Mouse (Mus musculus): ENCODE measurements at regions not wholly inside any gene's neighbourhood (a gene's known extent, or its start where the extent isn't known, plus 50 kb on each side); places are given as distances from the start of the nearest gene placed in this dataset.

DNA sequence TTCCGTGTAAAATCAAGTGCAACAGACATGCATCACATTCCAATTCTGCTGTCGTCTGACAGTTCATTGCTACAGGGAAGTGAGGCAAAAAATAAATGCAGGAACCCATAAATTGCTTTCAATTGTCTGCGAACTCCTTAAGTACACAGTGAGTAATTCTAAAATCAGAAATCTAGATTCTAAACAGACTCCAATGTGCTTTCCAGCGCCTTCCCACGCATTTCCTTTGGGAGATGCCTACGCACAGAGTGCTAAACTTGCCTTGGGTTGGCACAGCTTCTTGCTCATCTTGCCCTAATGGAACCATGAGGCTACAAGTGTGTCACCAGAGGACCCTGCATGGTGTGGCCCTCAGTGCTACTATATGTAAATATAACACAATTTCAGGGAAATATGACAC lies 212.6 kb downstream of the Samd5 start:
- DNase-seq (ENCODE audit: low spot score): no peak

GRCm38 (mm10) chr10:9459145-9459544 lies 215.9 kb downstream of the Samd5 start:
- DNase-seq (ENCODE audit: low spot score): no peak

- DNase-seq (ENCODE audit: low spot score): no peak
Measured at GRCm38 (mm10) chr10:9458466-9458865, 216.5 kb downstream of the Samd5 start.

- DNase-seq (ENCODE audit: low spot score): no peak
Measured at GRCm38 (mm10) chr10:9457222-9457621, 217.8 kb downstream of the Samd5 start.

DNA sequence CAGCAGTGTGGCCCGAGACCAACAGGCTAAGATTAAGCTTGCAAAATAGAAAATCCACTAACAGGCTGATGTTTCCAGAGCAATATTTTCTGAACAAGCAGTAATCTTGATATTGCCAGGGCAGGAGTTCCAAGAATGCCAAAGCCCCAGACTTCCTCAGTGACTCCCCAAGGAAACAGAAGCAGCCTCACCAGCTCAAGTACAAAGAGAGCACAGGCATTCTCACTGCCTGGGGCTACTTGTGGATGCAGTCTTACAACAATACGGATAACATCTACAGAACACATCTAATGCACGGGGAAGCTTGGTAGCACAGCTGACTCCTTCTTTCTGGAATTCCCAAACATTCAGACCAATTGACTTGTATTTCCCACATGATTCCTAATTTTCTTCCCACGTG lies 235.9 kb downstream of the Samd5 start:
- DNase-seq (ENCODE audit: low spot score): no peak

- no peak for DNase-seq (ENCODE audit: low spot score)
Measured at GRCm38 (mm10) chr10:9438366-9438765, 236.6 kb downstream of the Samd5 start.

DNA sequence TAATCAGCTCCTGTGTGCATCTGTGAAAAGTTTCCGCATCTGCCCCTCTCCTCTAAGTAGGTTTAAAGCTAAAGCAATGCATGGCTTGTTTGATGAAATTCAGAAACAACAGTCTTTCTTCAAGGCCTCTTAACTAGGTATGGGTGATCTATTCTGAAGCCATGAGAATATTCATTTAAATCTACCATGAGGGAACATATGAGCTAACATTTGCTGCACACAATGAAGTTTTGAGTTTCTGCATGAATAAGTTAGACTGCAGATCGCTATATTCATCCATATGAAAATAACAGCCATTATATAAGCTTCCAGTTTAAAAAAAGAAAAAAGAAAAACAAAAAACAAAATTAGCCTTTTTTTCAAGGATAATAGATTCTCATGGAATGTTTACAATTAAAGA lies 245.9 kb downstream of the Samd5 start:
- DNase-seq (ENCODE audit: low spot score): no peak

DNA sequence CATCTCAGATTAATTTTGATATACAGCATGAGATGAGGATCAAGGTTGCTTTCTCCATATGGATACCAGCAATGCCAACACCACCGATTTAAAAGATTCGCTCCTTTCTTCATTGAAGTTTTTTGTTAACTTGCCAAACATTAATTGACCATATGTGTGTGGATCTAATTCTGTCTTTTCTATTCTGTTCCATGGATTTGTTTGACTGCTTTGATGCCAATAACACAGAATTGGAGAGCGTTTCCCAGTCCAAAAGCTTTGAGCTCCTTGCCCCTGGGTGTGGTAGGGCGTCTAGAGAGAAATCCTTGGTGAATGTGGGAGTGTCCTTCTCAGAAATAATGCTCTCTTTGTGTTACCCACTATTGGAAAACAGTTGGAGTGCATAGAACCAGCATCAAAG lies 254.3 kb downstream of the Samd5 start:
- DNase-seq (ENCODE audit: low spot score): no peak

DNA sequence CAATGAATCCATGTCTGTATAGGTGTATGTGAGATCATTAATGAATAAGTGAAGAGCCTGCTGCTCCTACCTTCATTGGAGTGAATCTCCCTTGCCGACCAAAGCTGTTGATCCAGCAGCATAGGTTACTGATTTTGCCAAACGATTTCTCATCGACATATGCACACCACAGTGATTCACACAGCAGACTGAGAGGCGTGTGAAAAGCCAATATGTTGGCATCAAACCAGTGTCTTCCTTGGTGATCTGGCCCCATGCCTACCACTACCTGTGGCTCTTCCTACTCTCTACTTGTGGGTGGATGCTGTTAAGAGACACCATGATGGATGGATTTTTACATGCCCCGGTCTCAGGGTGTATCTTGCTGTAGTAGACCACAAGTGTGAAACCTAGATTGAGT lies 258.3 kb downstream of the Samd5 start:
- DNase-seq (ENCODE audit: low spot score): no peak

GRCm38 (mm10) chr10:9406101-9406500 lies 268.9 kb downstream of the Samd5 start:
- no peak for DNase-seq (ENCODE audit: low spot score)

DNA sequence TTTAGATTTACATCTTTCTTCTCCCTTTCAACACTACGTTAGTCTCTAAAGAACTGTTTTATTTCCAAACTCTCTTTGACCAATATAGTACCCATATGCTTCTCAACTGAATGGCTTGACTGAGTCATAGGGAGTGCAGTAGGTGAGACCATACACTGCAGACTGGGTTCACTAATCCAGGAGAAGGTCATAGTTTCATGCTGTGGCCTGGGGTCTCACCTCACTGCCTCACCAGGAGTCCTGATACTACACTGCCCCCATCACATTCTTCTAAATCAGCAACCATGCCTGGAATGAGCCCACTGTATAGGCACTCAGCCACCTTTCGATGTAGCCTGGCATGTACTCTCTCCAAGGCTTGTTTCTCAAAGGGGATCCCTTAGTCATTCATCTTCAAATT lies 269.6 kb downstream of the Samd5 start:
- DNase-seq (ENCODE audit: low spot score): no peak

GRCm38 (mm10) chr10:9404963-9405362 lies 270.0 kb downstream of the Samd5 start:
- no peak for DNase-seq (ENCODE audit: low spot score)

GRCm38 (mm10) chr10:9400911-9401617 lies 273.9 kb downstream of the Samd5 start:
- no peak for DNase-seq (ENCODE audit: low spot score)

DNA sequence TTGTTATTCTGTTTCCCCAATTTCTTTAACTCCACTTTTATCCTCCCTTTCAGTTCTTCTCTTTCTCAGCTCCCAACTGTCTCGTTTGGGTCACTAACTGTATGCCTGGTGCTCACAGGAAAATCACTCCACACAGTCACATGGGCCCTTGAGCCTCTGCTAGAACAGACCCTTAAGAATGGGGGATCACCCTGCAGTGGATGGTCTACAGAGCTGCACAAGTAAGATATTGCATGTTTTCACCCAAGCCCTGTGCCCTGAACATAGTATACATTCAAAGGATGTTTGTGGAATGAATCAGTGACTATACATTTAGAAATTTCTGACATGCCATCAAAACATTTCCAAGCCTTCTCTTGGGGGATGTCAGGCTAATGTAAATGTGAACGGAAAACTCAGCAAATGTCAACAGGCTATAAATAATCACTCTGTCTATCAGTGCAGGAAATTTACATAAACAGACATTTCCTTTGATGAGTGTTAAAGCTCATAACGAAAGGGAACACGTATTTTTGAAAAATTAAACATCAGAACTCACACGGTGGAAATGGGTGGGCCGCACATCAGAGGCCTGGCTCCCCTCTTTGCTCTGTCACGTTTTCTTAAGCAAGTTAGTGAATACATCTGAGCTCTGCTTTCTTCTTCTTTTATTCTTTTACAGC lies 297.4 kb downstream of the Samd5 start:
- DNase-seq (ENCODE audit: low spot score): no peak

DNA sequence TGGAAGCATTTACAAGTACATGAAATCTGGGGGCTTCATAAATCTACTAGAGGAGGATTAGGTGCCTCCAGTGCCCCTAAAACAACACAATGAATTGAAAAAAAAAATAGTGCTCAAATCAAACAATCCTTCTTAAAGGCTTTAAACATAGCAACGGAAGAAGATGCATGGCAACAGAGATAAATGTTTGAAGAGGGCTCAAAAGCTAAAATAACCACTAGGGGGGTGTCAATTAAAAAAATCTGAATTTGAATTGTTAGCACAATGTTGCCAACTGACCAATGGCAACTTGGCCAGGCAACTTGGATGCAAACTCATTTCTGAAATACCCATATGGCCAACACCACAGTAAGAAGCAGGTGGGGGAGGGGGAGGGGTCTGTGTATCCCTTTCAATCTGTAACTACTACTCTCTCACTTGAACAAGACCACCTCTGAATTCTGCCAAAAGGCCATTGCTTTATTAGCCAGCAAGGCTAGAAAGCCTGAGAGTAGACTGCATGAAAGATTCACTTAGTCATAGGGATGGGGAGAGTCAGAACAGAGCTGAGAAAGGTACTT lies 312.6 kb downstream of the Samd5 start:
- no peak for DNase-seq (ENCODE audit: low spot score)

GRCm38 (mm10) chr10:9338207-9338801 lies 336.7 kb downstream of the Samd5 start:
- no peak for DNase-seq (ENCODE audit: low spot score)

- no peak for DNase-seq (ENCODE audit: low spot score)
Measured at GRCm38 (mm10) chr10:9334245-9334845, 340.7 kb downstream of the Samd5 start.

GRCm38 (mm10) chr10:9331694-9332093 lies 343.3 kb downstream of the Samd5 start:
- no peak for DNase-seq (ENCODE audit: low spot score)

- no peak for DNase-seq (ENCODE audit: low spot score)
Measured at GRCm38 (mm10) chr10:9328324-9328723, 346.7 kb downstream of the Samd5 start.

- DNase-seq (ENCODE audit: low spot score): peak; percentile 4
Measured at GRCm38 (mm10) chr10:9327881-9328280, 347.1 kb downstream of the Samd5 start.

DNA sequence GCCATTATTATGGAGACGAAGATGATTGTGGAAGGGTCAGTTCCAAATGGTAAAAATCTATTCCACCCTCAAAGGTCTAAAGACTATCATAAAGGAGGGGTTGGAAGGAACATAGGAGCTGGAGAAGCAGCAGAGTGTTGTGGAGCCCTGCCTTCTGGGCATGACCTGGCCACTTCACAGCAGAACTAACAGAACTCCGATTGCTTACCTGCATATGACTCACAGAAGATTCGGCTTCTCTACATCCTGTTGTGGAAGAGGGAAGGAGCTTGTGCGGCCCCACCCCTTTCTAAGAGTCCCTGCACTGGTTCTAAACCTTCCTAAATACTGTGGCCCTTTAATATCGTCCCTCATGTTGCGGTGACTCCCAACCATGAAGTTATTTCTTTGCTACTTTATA lies 362.7 kb downstream of the Samd5 start:
- DNase-seq (ENCODE audit: low spot score): no peak

DNA sequence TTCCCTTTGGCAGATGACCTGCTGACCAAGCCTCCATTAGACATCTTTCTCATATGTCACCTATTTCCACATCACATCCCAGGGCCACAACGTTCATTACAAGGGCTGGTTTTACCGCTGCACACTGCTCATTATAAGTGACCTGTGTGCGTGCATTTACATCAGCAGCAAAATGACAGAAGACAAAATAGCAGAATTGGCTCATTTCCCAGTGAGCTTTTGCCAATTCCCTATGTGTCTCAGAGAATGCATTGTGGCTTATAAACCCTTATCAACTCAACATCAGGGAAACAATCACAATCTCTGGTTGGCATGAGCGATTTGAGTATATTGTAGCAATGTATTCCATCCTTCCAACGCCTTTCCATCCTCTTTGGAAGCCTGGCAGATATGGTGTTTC lies 364.7 kb downstream of the Samd5 start:
- no peak for DNase-seq (ENCODE audit: low spot score)

GRCm38 (mm10) chr10:9296055-9296454 lies 379.0 kb downstream of the Samd5 start:
- no peak for DNase-seq (ENCODE audit: low spot score)

Data from ovary, postnatal 14 days (tissue).